Mouse (Mus musculus) NIH3T3 (cell line): ENCODE data around the gene Cldn7.

ENCODE experiments used
- DNase-seq: peaks from one replicate; pipeline ENCODE4 v3.0.0-alpha.2; 2012; ENCODE audit warnings: low read depth

Cldn7 gene

GRCm38 (mm10) chr11:69991711-69992110 lies 27.1 kb downstream of the Cldn7 start:
- no peak for DNase-seq

DNA sequence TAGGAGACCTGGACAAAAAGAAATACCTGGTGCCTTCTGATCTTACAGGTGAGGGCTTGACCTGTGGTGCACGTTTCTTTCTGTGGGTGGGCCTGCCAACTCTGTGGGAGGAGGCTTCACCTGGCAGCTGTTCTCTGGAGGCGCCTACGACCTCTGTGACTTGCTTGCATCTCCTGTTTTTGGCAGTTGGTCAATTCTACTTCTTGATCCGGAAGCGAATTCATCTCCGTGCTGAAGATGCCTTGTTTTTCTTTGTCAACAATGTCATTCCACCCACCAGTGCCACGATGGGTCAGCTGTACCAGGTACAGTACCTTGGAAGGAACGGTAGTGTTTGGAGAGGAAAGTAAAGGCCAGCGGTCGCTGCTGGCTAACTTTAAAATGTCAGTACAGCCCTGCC lies 27.8 kb downstream of the Cldn7 start:
- no peak for DNase-seq

DNA sequence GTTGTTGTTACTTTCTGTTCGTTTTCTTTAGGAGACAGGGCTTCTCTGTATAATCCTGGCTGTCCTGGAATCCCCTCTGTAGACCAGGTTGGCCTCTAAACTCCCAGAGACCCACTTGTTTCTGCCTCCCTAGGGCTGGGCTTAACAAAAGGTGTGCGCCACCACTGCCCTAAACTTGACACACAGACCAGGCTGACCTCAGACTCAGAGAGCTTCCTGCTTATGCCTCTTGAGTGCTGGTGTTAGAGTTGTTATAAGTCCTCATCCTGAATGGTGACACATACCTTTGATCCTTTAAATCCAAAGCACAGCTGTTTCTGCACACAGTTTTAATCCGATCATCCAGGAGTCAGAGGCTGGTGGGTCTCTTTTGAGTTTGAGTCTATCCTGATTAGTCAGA lies 28.4 kb downstream of the Cldn7 start:
- DNase-seq: no peak

DNA sequence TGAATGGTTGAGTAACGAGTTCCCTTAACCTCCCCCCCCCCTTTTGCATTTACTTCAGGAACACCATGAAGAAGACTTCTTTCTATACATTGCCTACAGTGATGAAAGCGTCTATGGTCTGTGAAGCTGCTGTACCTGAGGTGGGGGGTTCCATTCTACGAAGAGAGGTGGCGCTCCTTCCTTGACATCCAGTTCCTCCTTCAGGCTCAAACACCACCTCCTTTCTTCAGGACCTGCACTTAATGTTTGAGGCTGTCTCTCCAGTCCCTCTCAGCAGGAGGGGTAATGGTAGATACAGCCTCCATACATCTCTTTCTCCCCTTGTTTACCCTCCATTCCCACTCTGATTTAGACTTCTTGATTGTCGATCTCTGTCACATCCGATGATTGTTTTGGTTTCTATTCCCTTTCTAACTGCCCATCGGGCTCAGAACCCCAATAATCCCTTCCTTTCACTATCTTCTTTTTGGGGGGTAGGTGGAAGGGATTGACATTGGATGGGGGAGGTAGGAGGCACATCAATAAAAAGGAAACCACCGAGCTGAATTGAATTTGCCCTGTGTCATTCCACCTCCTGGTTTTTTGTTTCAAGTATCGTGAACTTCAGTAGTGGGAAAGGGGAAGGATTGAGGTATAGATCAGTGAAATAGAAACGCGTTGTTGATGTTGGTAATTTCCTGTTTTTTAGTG lies 30.0 kb downstream of the Cldn7 start:
- DNase-seq: no peak

DNA sequence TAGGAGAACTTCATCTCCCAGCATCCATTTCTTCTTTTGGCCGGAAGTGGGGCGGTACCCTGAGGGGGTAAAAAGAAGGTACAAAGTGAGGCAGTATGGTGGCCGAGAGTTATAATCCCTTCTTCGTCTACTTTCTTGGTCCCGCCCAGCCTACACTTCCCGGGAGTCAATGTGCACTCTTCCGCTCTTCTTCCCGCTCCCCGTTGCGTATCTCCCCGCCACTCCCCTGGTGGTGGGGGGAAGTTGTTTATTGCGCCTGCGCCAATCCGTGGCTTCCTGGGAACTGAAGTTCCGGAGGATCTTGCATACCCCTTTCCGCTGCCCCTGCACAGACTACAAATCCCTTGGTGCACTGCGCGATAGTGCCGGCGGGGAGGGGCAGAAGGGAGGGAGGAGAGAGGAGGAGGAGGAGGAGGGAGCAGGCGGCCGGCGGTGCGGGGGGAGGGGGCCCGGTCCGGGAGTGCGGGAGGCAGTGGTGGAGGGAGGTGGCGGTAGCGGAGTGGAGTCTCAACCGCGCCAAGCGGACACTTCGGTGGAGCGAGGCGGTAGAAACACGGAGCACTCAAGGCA lies 30.9 kb downstream of the Cldn7 start, which contains the start of gene Phf23:
Gene Phf23, plus strand, starts transcription at position 387 of the 570 bp plus-strand sequence.
- peak; percentile 99 for DNase-seq

- peak; percentile 78 for DNase-seq
These were observed 31.8 kb downstream of the Cldn7 start for GRCm38 (mm10) chr11:69996161-69997061.

DNA sequence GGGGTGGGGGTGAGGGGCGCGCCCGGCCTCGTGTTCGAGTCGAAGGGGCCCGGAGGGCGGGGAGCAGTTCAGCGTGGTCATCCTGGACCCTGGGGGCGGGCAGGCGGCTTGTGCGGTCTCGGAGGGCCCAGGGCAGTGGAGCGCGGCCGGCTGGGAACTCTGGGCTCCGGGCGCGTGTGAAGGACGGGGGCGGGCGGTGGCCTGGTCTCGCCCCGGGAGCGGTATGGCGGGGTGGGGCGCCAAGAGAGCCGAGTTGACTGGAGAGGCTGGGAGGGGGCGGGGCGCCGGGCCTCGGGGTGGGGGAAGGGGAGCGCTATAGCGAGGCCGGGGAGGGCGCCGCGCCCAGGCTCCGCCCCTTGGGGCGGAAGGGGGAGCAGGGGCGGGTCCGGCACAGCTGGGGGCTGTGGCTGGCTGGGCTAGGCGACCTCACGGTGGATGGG lies 32.5 kb downstream of the Cldn7 start:
- DNase-seq: peak; percentile 93

DNA sequence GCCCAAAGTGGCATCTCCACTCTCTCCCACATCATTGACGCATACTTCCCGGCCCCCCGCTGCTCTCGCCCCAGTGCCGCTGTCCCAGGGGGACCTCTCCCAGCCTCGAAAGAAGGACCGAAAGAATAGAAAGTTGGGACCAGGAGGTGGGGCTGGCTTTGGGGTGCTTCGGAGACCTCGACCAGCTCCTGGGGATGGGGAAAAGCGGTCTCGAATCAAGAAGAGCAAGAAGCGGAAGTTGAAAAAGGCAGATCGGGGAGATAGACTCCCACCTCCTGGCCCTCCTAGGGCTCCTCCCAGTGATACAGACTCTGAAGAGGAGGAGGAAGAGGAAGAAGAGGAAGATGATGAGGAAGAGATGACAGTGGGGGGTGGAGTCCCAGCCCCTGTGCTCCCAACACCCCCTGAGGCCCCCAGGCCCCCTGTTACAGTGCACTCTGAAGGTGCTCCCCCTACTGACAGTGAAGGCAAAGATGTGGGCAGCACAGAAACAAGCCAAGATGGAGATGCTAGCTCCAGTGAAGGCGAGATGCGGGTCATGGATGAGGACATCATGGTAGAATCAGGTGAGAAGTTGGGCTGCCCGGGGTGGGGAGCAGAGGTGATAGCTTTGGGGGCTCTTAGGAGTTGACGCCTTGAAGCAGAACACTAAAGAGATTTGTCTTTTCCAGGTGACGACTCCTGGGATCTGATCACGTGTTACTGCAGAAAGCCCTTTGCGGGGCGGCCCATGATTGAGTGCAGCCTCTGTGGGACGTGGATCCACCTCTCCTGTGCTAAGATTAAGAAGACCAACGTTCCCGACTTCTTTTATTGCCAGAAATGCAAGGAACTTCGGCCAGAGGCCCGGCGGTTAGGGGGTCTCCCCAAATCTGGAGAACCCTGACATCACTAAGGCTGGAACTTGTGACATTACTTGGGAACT lies 34.2 kb downstream of the Cldn7 start:
- DNase-seq: no peak

GRCm38 (mm10) chr11:69999666-70000065 lies 35.1 kb downstream of the Cldn7 start:
- DNase-seq: no peak

DNA sequence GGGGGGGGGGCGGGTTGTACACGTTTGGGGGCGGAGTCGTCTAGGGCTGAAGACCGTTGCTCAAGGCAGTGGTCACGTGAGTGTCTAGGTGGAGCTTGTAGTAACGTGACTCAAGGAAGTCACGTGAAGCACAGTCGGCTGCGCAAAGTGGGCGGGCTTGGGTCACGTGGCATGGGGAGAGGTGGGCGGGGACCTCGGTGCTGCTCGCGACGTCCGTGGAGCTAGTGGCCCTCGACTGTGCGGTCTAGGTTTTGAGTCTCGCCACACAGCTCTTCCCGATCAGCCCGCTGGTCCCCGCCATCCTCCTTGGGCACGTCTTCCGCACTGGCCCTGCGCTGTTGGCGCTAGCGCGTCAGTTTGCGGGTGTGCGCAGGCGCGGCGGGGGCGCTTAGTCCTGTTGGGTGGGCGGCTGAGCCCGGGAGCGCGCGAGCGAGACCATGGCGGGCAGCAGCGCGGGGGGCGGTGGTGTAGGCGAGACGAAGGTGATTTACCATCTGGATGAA lies 35.9 kb downstream of the Cldn7 start, which contains the start of gene Dvl2:
Gene Dvl2, plus strand, starts transcription at position 200 of the 503 bp plus-strand sequence.
- peak; percentile 98 for DNase-seq

DNA sequence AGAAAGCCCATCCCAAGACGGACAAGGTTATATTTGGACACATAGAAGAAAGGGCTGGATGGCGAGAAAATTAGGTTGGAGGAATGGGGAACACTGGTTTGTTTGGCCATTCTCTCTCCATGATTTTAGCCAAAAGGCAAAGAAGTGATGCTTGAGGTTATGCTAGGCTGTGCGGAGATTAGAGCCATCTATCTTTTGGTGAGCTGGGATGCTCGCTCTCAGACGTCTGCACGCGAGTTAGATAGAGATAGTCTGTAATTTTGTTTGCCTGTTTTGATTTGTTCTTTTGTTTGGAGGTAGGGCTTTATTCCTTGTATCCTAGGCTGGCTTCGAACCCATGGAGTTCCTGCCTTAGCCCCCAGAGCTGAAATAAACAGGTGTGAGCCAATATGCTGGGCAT lies 36.6 kb downstream of the Cldn7 start:
- DNase-seq: no peak

GRCm38 (mm10) chr11:70001865-70002264 lies 37.3 kb downstream of the Cldn7 start:
- peak; percentile 80 for DNase-seq

DNA sequence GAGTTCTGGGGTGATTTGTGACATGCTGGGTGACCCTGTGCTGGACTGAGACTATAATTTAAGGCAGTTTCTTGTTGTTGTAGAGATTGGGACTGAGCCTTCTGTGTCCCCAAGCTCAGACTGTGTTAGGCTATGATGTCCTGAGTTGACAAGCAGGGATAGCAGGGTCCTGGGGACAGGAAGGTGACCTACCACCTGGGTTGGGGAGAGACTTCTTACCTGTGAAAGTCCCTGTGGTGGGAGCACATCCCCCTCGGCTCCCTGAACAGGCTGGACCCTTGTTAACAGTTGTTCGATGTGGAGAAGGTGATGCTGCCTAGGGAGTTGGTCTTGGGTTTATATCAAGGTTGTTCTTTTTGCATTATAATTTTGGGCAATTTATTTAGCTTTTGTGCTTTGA lies 37.9 kb downstream of the Cldn7 start:
- no peak for DNase-seq

GRCm38 (mm10) chr11:70005521-70005920 lies 40.9 kb downstream of the Cldn7 start:
- peak; percentile 46 for DNase-seq

GRCm38 (mm10) chr11:70010033-70010432 lies 45.5 kb downstream of the Cldn7 start:
- no peak for DNase-seq

DNA sequence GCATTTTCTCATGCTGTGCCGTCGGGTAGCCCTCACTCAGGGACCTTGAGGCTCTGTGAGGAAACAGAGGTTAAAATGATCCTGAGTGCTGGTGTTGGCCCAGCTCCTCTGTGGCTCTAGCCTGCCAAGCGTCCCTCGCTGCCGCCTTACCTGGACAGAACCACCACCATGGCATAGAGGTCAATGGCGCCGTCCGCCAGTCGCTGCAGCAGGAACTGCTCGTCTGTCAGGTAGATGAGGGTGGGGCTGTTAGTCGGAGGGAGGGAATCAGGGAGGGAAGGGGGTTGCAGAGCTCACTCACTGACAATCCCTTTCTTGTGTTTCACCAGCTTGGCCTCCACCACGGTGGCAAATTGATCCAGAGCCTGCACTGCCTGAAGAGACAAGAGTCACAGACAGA lies 46.0 kb downstream of the Cldn7 start:
- DNase-seq: no peak

DNA sequence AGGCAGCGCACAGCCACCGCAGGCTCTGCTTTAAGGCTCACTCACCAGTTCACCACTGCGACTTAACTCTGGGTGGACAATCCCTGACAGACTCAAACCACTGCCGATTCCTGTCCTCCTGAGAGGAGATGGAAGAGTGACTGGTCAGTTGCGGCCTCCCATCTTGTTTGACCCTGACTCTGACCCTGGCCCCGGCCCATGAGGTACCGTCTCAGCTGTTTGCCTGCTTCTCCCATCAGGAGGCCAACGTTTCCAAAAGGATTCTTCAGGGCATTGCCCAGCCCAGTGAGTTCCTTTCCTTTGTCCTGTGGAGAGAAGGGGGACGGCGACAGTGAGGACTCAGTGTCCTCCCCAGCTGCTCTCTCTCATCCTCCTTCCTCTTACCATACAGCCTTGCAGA lies 46.4 kb downstream of the Cldn7 start:
- no peak for DNase-seq

GRCm38 (mm10) chr11:70012931-70013330 lies 48.4 kb downstream of the Cldn7 start:
- DNase-seq: no peak

DNA sequence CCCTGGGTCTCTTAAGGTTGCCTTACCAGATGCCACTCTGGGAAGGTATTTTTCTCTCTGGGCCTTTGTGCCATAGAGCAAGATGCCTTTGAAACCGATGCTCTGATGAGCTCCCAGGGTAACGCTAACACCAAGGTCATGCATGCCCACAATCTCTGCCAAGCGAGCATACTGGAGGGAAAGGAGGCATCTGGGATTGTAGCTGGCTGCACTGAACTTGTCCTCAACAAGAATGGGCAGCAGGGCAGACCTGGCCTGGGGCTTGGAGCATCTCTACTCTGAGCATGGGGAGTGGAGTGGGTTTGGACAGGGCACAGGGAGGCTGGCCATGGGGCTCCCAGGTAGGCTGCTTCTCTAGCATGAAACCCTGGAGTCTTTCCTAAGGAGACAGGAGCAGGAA lies 48.8 kb downstream of the Cldn7 start:
- DNase-seq: no peak

- DNase-seq: no peak
These were observed 49.5 kb downstream of the Cldn7 start for GRCm38 (mm10) chr11:70014051-70014450.

DNA sequence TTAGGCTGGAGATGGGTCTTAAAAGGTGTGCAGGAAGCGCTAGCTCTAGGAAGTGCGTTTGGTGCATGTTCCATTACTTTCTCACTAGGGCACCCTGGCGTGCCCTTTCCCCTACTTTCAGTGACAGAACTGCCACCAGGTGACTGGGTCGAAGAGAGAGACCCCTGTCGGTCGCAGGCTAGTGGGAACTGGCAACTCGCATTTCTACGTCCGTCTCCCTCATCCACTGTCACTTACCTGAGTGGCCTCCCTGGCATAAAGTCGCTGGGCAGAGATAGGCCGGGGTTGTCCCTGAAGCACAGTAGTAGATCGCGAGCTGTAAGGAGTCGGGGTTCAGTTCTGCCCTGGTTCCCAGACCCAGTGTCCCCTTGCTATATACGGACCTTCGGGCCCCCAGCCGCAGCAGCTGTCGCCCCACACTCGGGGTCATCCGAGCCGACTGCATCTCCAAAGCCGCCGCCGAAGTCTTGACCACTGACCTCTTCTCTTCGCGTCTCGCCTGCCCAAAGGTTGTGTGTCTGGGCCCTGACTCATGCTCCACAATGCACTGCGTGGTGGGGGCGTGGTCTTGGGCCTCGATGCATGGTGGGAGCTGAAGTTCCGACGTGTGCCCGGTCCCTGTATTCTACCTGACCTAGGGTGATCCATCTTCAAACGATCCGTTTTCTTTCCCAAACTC lies 50.4 kb downstream of the Cldn7 start, which contains the start of gene Acadvl:
Gene Acadvl, minus strand, starts transcription at position 532 of the 679 bp plus-strand sequence.
- DNase-seq: peak; percentile 92
